Mouse (Mus musculus) lung, postnatal 0 days (tissue): ENCODE results near the gene 4930558K02Rik. TPM values are rescaled to one million over a fixed set of nuclear protein-coding genes. Genes with fewer than 3 reads are reported as not detected.

Source experiments
- ATAC-seq: fragments of 200-750 bp; cut with Nextera tagmentation; 2 replicates; pipeline ENCODE4 v1.8.0; 2017; ENCODE audit warnings: moderate library complexity
- DNase-seq: peaks from one replicate; pipeline ENCODE4 v3.0.0-alpha.2; 2016; ENCODE audit warnings: low spot score
- H3K27ac ChIP-seq: fragments of 300-500 bp; sonication (generic); 2 replicates; pipeline ENCODE4 v1.5.1; 2014; ENCODE audit warnings: antibody characterized with exemption, mild to moderate bottlenecking, low read length, mixed read lengths
- H3K27me3 ChIP-seq: fragments of 300-500 bp; sonication (generic); replicated peaks from 2 replicates; pipeline ENCODE4 v1.6.1; 2014; ENCODE audit warnings: low read length, mixed read lengths; ENCODE audit not compliant: insufficient read depth
- H3K36me3 ChIP-seq: fragments of 300-500 bp; sonication (generic); 2 replicates; pipeline ENCODE4 v1.6.1; 2014; ENCODE audit warnings: low read length, mixed read lengths; ENCODE audit not compliant: insufficient read depth
- H3K4me1 ChIP-seq: fragments of 300-500 bp; sonication (generic); 2 replicates; pipeline ENCODE4 v1.6.1; 2014; ENCODE audit warnings: antibody characterized with exemption, low read depth, low read length, mixed read lengths; ENCODE audit not compliant: insufficient read depth
- H3K4me2 ChIP-seq: fragments of 300-500 bp; sonication (generic); replicated peaks from 2 replicates; pipeline ENCODE4 v1.6.1; 2014; ENCODE audit warnings: low read depth, mild to moderate bottlenecking, low read length, moderate library complexity, mixed read lengths
- H3K4me3 ChIP-seq: fragments of 300-500 bp; sonication (generic); 2 replicates; pipeline ENCODE4 v1.5.1; 2014; ENCODE audit warnings: low read depth, low read length
- H3K9ac ChIP-seq: fragments of 300-500 bp; sonication (generic); replicated peaks from 2 replicates; pipeline ENCODE4 v1.6.1; 2014; ENCODE audit warnings: low read depth, mild to moderate bottlenecking
- H3K9me3 ChIP-seq: fragments of 300-500 bp; sonication (generic); 2 replicates; pipeline ENCODE4 v1.6.1; 2016; ENCODE audit warnings: low read length, mixed read lengths
- CTCF ChIP-seq: IDR thresholded peaks from 2 replicates; pipeline ENCODE4 v1.5.1; 2016; ENCODE audit warnings: antibody characterized with exemption, mild to moderate bottlenecking
- EP300 ChIP-seq: IDR thresholded peaks from 2 replicates; pipeline ENCODE4 v1.6.1; 2016; ENCODE audit warnings: antibody characterized with exemption, mild to moderate bottlenecking, control low read depth
- WGBS: fragments of 180-500 bp; shearing (Covaris S2); extraction: QIAGEN DNeasy Blood & Tissue Kit; methylation state at CpG from one replicate; pipeline ENCODE4 v1.1.7; 2014; 5-methylcytosine and 5-hydroxymethylcytosine counted together
- polyA plus RNA-seq: library from polyadenylated mRNA; unstranded; fragments of >200 nt; fragmentation: Nextera tagmentation; extraction: Ambion mirVana; gene quantifications from 2 replicates; pipeline ENCODE4 v1.2.1, GENCODE M21; 2015

4930558K02Rik gene
- polyA plus RNA-seq, 1 experiment from 2014 or later = not detected

DNA sequence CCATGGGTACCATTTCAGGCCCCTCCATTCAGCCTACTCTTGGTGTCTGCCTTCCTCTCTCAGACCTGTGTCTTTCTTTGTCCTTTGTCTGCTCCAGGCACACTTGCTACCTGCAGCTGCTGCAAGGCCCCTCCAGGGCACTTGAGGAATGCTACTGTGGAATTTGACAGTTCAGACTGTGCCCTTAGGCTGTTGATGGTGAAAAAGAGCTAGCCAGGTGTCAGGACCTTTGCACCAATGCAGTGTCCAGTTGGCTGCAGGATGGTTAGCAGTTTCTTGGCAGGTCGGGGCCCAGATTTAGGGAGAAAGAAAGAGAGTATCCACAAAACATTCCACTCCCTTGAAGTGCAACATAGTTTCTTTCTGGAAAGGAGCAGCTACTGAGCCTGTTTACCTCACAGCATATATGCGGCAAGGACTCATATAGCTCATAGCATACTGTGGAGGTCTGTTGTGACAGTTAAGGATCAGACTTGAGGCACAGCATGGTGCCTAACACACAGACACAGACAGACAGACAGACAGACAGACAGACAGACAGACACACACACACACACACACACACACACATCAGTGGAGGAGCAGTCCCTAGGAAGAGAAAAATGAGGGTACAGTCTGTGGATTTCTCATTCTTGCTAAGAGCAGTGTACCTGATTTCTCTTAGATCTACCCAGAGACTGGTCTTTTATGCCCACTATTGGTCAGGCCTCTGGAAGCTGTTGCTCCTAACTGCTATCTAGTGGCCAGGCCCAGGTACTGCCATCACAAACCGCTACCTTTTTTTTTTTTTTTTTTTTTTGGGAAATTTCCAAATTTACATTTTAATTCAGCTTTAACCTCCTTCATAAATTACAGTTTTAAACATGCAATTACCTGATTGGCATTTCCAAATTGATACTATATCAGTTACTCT lies 16.7 kb downstream of the 4930558K02Rik start:
- peak; percentile 73 for ATAC-seq
- Histone ChIP-seq H3K9ac (no peak overlapping the region), H3K27me3 (no peaks in the 10 kb centered on the region), H3K4me3 (no peak overlapping the region), H3K4me2 (no peak overlapping the region), H3K36me3 (no peaks in the 10 kb centered on the region), H3K27ac (no peak overlapping the region), H3K9me3 (no peaks in the 10 kb centered on the region), H3K4me1 (no peaks in the 10 kb centered on the region)
- 45% methylated on average over 3 of the region's 3 CpGs for WGBS
- TF ChIP-seq CTCF (peak; percentile 76), EP300 (no peak)
- DNase-seq = peak; percentile 78

DNA sequence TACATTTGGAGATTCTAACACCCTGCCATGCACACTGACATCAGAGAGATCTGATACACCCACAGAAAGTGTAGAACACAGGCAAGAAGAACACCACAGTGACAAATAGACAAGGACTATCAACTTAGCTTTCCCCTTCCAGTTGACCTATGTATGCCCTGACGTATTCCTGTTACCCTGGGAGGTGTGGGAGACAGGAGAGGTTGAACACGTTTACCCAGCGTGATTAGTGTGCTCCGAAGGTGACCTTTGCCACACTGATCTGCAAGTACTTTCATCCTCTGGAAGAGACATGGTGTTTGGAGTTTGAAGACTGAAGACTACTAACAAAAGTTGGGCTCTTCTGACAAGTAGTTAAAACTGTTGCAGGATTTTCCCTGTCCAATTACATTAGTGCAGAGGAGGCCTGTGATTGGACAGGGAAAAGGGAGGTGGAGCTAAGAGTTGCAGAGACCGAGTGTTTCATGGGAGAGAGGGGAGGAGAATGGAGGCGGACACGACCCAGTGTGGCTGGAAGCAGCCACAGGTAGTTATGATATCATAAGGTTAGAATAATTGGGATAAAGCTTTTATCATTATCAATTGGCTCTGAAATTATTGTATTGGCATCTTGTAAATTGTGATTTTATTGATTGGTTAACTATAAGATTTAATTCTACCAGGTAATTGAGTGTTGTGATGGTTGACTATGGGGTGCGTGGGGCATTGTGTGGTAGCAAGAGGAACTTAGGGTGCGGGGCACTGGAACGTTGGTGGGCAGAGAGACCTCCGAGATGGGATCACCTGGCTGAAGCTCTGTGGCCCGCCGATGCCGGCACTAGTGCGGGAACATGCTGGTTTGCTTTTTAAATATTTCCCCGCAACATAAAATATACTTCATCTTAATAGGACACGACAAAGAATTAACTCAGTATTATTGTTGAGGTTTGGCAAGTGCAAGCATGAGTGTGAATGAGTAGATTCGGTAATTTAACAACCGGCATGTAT lies 21.2 kb downstream of the 4930558K02Rik start:
- no peaks in the 10 kb centered on the region for H3K4me1 ChIP-seq
- no peak overlapping the region for H3K9ac ChIP-seq
- 70% methylated on average over 19 of the region's 19 CpGs for WGBS
- H3K27ac ChIP-seq = no peak overlapping the region
- H3K4me3 ChIP-seq = no peak overlapping the region
- ATAC-seq = no peak
- TF ChIP-seq EP300 = no peak
- no peak for TF ChIP-seq CTCF
- no peak for DNase-seq
- H3K27me3 ChIP-seq = no peaks in the 10 kb centered on the region
- H3K4me2 ChIP-seq = no peak overlapping the region
- no peaks in the 10 kb centered on the region for H3K9me3 ChIP-seq
- H3K36me3 ChIP-seq = no peaks in the 10 kb centered on the region

DNA sequence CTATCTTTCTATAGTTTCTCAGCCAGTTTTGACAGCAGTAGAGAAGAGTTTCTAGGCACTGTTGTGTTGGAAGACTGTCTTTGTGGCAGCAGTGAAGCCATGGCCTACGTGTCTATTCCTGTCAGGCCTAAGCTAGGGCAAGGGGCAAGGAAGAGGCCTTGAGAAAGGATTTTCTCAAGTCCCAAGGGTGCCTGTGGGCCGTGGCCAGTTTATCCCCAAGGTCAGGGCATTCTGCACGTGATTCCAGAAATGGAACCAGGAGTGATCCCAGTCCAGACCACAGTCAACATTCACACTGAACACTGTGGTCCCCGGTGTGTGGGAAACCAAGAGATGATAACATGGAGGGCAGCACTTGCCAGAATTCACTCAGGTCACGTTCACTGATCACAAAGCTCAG lies 23.6 kb downstream of the 4930558K02Rik start:
- H3K4me2 ChIP-seq = no peak overlapping the region
- TF ChIP-seq CTCF (no peak), EP300 (no peak)
- no peaks in the 10 kb centered on the region for H3K9me3 ChIP-seq
- 61% methylated on average over 5 of the region's 5 CpGs for WGBS
- no peak for DNase-seq
- no peak overlapping the region for H3K4me3 ChIP-seq
- H3K9ac ChIP-seq = no peak overlapping the region
- H3K27me3 ChIP-seq = no peaks in the 10 kb centered on the region
- no peak overlapping the region for H3K27ac ChIP-seq
- no peak for ATAC-seq
- no peaks in the 10 kb centered on the region for H3K4me1 ChIP-seq
- H3K36me3 ChIP-seq = no peaks in the 10 kb centered on the region

DNA sequence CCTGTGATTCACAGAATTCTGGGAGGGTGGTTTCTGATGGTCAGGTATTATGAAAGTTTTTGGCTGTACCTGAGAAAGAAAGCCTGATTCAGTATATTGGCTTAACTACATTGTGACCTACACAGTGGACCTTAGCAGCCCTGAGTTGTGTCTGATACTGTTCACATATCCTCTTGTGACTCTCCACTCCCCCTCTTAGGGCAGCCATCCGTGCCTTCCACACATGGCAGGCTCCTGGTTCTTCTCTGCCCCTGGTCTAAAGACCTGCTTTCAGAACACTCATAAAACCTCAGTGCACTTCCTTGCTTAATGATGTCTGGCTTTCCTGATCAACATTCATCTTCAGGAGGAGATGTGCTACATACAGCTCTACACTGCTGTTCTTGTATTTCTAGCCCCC lies 26.8 kb downstream of the 4930558K02Rik start:
- H3K4me3 ChIP-seq = no peak overlapping the region
- DNase-seq (no peak), ATAC-seq (no peak)
- H3K27ac ChIP-seq = no peak overlapping the region
- WGBS = 52% methylated on average over 1 of the region's 1 CpGs
- no peak overlapping the region for H3K9ac ChIP-seq
- H3K4me1 ChIP-seq = no peaks in the 10 kb centered on the region
- no peaks in the 10 kb centered on the region for H3K9me3 ChIP-seq
- H3K36me3 ChIP-seq = no peaks in the 10 kb centered on the region
- H3K4me2 ChIP-seq = no peak overlapping the region
- TF ChIP-seq CTCF (no peak), EP300 (no peak)
- H3K27me3 ChIP-seq = no peaks in the 10 kb centered on the region

DNA sequence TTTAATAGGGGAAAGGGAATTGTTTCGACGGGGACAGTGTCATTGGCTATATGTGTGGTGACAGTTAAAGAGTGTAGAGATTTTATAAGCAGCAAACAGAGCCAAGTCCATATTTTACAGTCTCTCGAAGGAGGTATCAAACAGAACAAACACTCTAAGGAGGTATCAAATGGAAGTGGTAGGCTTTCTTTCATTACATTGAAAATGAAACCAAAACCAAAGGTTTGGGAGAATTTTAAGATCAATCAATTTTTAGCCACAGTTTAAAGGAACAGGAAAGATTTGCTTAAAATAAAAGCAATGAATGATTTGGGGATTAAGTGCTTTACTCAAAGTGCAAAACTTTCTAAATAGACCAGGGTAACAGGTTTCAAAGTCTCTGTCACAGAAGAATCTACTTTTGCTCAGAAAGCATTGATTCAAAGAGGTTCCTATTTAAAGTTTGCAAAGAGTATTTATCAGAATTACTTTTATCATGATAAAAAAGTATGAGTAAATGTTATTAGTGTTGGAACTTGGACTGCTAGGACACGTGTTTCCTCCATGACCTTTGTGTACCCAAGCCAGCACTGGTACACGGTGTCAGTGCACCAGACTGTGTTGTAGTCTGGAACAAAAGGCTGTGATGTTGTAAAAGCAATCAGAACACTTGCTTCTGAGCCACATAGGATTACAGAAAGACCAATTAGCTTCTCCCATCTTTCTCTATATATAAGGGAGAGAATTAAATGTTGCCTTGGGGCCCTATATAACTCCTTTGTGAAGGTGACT lies 28.2 kb downstream of the 4930558K02Rik start:
- Histone ChIP-seq H3K27ac (no peak overlapping the region), H3K36me3 (no peaks in the 10 kb centered on the region), H3K27me3 (no peaks in the 10 kb centered on the region), H3K4me3 (no peak overlapping the region), H3K9me3 (no peaks in the 10 kb centered on the region), H3K4me2 (no peak overlapping the region), H3K9ac (no peak overlapping the region), H3K4me1 (no peaks in the 10 kb centered on the region)
- 61% methylated on average over 5 of the region's 5 CpGs for WGBS
- no peak for DNase-seq
- no peak for ATAC-seq
- TF ChIP-seq EP300 = no peak
- TF ChIP-seq CTCF = no peak
